9 mouse cellular contexts compared by ENCODE assay signal in genomic region chr7:141294479-141294878, GRCm38 (mm10). TPM values are rescaled to one million over a fixed set of nuclear protein-coding genes. Genes with fewer than 3 reads are reported as not detected.
A peak's percentile ranks its signal among the peaks of the same experiment; 100 is the strongest.
DNase-seq lines count a peak whose midpoint lies in the region; ATAC-seq and TF ChIP-seq lines count a peak whose summit lies in the region.
"Had no signal": no experiment of that assay in that cellular context is flagged by ENCODE, and none has a peak within 500 bp of the region (broad histone marks: within the 10 kb centered on the region; RNA-seq: fewer than 3 reads in every experiment).

No protein-coding gene starts in this region.

- no peak overlapping the region for H3K4me3 ChIP-seq in liver, embryonic 16.5 days (ENCODE audit: low read depth, low read length)
- H3K4me3 ChIP-seq in stomach, postnatal 0 days (ENCODE audit: low read depth, low read length): peak overlapping the region; percentile 36
- H3K4me3 ChIP-seq: erythroblast, embryonic 14.5 days had no signal

- 0 out of 2 replicates have a peak, but pooled peaks cover 3% of the 10 kb centered on the region for H3K36me3 ChIP-seq in liver, embryonic 16.5 days (ENCODE audit: control insufficient read depth, insufficient read depth)
- no peaks in the 10 kb centered on the region for H3K36me3 ChIP-seq in stomach, postnatal 0 days (ENCODE audit: control insufficient read depth, insufficient read depth, low read length)

- no peaks in the 10 kb centered on the region for H3K9me3 ChIP-seq in liver, embryonic 16.5 days (replicated peaks; ENCODE audit: control insufficient read depth, low read length)
- H3K9me3 ChIP-seq in stomach, postnatal 0 days (ENCODE audit: control insufficient read depth, low read length): no peaks in the 10 kb centered on the region

- H3K4me2 ChIP-seq in liver, embryonic 16.5 days (ENCODE audit: low read depth, low read length): peak overlapping the region; percentile 1; the same call in 1 of the 2 replicates
- peak overlapping the region; percentile 58 for H3K4me2 ChIP-seq in stomach, postnatal 0 days (replicated peaks; ENCODE audit: low read depth)

- WGBS in liver, embryonic 16.5 days (ENCODE audit: insufficient replicate concordance): 2% methylated on average over 22 of the region's 22 CpGs
- 14% methylated on average over 22 of the region's 22 CpGs for WGBS in stomach, postnatal 0 days

- peak; percentile 22 for DNase-seq in embryo, embryonic 10 days (ENCODE audit: low spot score)
- no peak for DNase-seq in embryo, embryonic 9.5 days (ENCODE audit: extremely low spot score)
- peak; percentile 16 for DNase-seq in urinary bladder, adult 2 months (ENCODE audit: low spot score)
- DNase-seq in urinary bladder, postnatal 4 days (ENCODE audit: low spot score in 2 of 2): no peak
- DNase-seq in stomach, postnatal 0 days (ENCODE audit: low spot score): no peak
- no peak for DNase-seq in ovary, postnatal 10 days (ENCODE audit: low spot score)
- DNase-seq in layer of hippocampus, adult 18-20 months (ENCODE audit: low spot score in 2 of 2): no peak

- peaks cover 56% of the 10 kb centered on the region for H3K27me3 ChIP-seq in liver, embryonic 16.5 days (ENCODE audit: control insufficient read depth, insufficient read depth, low read depth, low read length)
- peaks cover 9% of the 10 kb centered on the region; the same call in 1 of the 2 replicates for H3K27me3 ChIP-seq in stomach, postnatal 0 days (ENCODE audit: control insufficient read depth, insufficient read depth, low read length)

- TF ChIP-seq CTCF in stomach, postnatal 0 days (IDR thresholded peaks at IDR 0.05; ENCODE audit: low read depth): no peak

- H3K27ac ChIP-seq in liver, embryonic 16.5 days (ENCODE audit: low read length): no peak overlapping the region
- no peak overlapping the region for H3K27ac ChIP-seq in stomach, postnatal 0 days (replicated peaks)

- no peak for ATAC-seq in liver, embryonic 16.5 days (ENCODE audit: low read depth)
- no peak for ATAC-seq in stomach, postnatal 0 days (ENCODE audit: low FRiP score, low TSS enrichment)

- TF ChIP-seq EP300 in stomach, postnatal 0 days (optimal IDR thresholded peaks at IDR 0.05): no peak

- peaks cover 4% of the 10 kb centered on the region for H3K4me1 ChIP-seq in liver, embryonic 16.5 days (ENCODE audit: control insufficient read depth, low read depth, low read length)
- H3K4me1 ChIP-seq in stomach, postnatal 0 days (replicated peaks; ENCODE audit: control insufficient read depth, insufficient read depth): no peaks in the 10 kb centered on the region

- H3K9ac ChIP-seq in liver, embryonic 16.5 days (ENCODE audit: low read depth, low read length): no peak overlapping the region
- no peak overlapping the region for H3K9ac ChIP-seq in stomach, postnatal 0 days (ENCODE audit: low read length)

RNA-seq across cellular contexts. Expression of gene Drd4, which starts 2.7 kb away (rescaled TPM):
- 0.06 and 0.21 TPM in 2 replicates for polyA plus RNA-seq in urinary bladder, adult 2 months (2012; rRNA removed)
- polyA plus RNA-seq in liver, embryonic 16.5 days (2015; fragmentation: Nextera tagmentation; extraction: Ambion mirVana): not detected in 2 replicates
- 0.06 and 0.16 TPM in 2 replicates for polyA plus RNA-seq in stomach, postnatal 0 days (2015; fragmentation: Nextera tagmentation; extraction: Ambion mirVana)
- total RNA-seq in layer of hippocampus, adult 18-20 months (2021): not detected
- polyA plus RNA-seq: erythroblast, embryonic 14.5 days had no signal

RNA-seq across cellular contexts. Expression of gene Sct, which starts 15.5 kb away (rescaled TPM):
- 0.41 and 1.3 TPM in 2 replicates for polyA plus RNA-seq in urinary bladder, adult 2 months (2012; rRNA removed)
- polyA plus RNA-seq in liver, embryonic 16.5 days (2015; fragmentation: Nextera tagmentation; extraction: Ambion mirVana): 1.4 TPM in 1 of 2 replicates, not detected in the other
- 2.2 and 2.4 TPM in 2 replicates for polyA plus RNA-seq in stomach, postnatal 0 days (2015; fragmentation: Nextera tagmentation; extraction: Ambion mirVana)
- total RNA-seq in layer of hippocampus, adult 18-20 months (2021): not detected
- polyA plus RNA-seq: erythroblast, embryonic 14.5 days had no signal

RNA-seq across cellular contexts. Expression of gene Cdhr5, which starts 17.9 kb away (rescaled TPM):
- polyA plus RNA-seq in urinary bladder, adult 2 months (2012; rRNA removed): 0.07 TPM in 1 of 2 replicates, not detected in the other
- polyA plus RNA-seq in liver, embryonic 16.5 days (2015; fragmentation: Nextera tagmentation; extraction: Ambion mirVana): 0.42 and 1.6 TPM in 2 replicates
- polyA plus RNA-seq in stomach, postnatal 0 days (2015; fragmentation: Nextera tagmentation; extraction: Ambion mirVana): 1.2 and 2.0 TPM in 2 replicates
- not detected for total RNA-seq in layer of hippocampus, adult 18-20 months (2021)
- polyA plus RNA-seq: erythroblast, embryonic 14.5 days had no signal

RNA-seq across cellular contexts. Expression of gene Irf7, which starts 28.2 kb away (rescaled TPM):
- 21.2 and 23.3 TPM in 2 replicates for polyA plus RNA-seq in urinary bladder, adult 2 months (2012; rRNA removed)
- 7.7 and 8.2 TPM in 2 replicates for polyA plus RNA-seq in liver, embryonic 16.5 days (2015; fragmentation: Nextera tagmentation; extraction: Ambion mirVana)
- 11.3 and 12.2 TPM in 2 replicates for polyA plus RNA-seq in stomach, postnatal 0 days (2015; fragmentation: Nextera tagmentation; extraction: Ambion mirVana)
- 1 to 10 TPM in 1 of 2 experiments, under 1 TPM in 1; 0.46 to 1.2 TPM for total RNA-seq in layer of hippocampus, adult 18-20 months (2021)

RNA-seq across cellular contexts. Expression of gene Deaf1, which starts 33.0 kb away (rescaled TPM):
- 14.6 and 22.8 TPM in 2 replicates for polyA plus RNA-seq in urinary bladder, adult 2 months (2012; rRNA removed)
- 11.6 and 13.6 TPM in 2 replicates for polyA plus RNA-seq in liver, embryonic 16.5 days (2015; fragmentation: Nextera tagmentation; extraction: Ambion mirVana)
- polyA plus RNA-seq in stomach, postnatal 0 days (2015; fragmentation: Nextera tagmentation; extraction: Ambion mirVana): 37.6 and 40.1 TPM in 2 replicates
- 10 to 100 TPM; 66.3 to 79.6 TPM for total RNA-seq in layer of hippocampus, adult 18-20 months (2021)

Comparison
In these comparisons a context has a peak if more than half of its experiments do, and no peak if none do; other contexts are left out.
1. DNase-seq: peak in embryo, embryonic 10 days (single experiment) and urinary bladder, adult 2 months (single experiment); none in embryo, embryonic 9.5 days (single experiment), urinary bladder, postnatal 4 days (0 of 2), stomach, postnatal 0 days (single experiment), ovary, postnatal 10 days (single experiment) and layer of hippocampus, adult 18-20 months (0 of 2).